Mouse (Mus musculus): ENCODE data around the gene Fggy.

Fggy gene

DNA sequence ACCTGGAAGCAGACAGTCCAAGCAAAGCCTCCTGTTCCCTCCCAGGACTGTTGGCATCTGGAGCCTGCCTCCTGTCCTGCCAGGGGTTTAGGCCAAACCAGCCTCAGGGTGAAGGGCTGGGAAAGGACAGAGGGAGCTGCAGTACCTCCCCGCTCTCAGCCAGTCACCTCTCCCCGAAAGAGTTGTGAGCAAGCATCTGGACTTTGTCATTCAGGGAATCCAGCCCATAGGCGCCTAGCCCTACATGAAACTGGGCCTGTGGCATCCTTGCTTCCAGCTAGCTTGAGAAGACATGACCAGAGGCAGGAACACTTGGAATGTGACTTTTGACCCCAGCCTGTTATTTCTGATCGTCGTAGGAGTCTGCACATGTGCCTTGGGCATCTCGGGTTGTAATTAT lies 237.3 kb downstream of the Fggy start:
- TF ChIP-seq GATA4 (IDR thresholded peaks at IDR 0.05; ENCODE audit: insufficient replicate concordance, low read length) = no peak

DNA sequence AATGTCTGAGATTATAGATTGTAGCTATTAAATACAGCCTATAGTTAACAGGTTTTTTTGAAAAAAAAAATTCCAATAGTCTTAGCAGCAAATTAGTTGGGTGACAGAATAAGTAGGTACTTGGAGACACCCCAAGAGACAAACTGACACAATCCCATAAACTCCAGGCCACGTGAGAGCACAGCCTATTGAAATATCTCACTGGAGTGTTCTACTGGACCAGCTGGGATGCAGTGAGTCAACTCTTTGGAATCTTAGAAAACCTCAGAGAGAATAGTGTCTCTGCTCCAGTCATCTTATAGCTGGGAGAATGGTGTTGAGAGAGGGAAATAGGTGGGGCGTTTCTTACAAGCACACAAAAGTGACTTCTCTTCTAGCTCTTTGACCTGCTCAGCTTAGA lies 238.0 kb downstream of the Fggy start:
- no peak for TF ChIP-seq GATA4 (IDR thresholded peaks at IDR 0.05; ENCODE audit: insufficient replicate concordance, low read length)

DNA sequence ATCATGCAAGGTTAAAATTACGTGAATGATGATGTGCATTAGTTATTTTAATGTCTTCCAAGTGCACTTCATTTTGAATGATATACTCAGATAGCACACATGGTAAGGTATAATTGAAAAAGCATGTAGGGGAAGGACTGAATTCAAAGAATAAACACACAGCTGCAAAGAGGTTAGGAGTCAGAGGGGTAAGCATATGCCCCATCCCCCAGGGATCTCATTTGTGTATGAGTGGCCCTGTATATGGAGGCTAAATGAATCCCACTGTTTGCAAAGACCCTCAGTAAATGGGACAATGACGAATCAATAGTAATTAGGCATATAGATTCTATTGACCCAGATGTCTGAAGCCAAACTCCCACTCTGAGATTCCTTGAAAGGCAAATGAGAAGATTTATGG lies 262.3 kb downstream of the Fggy start:
- no peak for TF ChIP-seq GATA4 (IDR thresholded peaks at IDR 0.05; ENCODE audit: insufficient replicate concordance, low read length)

DNA sequence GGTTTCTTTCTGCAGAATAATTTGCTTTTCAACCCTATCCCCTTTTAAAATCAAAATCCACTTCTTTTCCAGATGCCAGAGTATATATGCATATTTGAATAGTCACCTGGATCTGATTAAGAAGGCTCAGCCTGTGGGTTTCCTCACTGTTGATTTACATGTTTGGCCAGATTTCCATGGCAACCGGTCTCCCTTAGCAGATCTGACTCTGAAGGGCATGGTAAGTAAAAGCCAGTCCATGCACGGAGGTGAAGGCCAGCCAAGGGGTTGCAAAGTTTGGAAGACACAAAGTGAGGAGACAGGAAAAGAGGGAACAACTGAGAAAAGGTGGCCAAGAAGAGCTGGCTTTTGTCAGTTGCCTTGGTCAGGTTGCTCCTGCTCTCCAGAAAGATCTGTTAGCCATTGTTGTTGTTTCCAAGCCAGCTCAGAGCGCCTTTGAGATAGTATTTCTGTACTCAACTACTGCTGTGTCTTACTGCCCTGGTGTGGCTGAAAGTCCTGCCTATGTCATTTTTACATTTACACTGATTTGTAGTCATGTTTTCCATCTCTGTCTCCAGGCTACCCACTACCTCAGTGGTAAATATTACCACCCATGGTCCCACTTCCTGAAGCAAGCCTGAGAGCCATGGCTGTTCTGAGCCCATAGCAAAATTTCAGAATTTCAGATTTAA lies 264.7 kb downstream of the Fggy start:
- no peak for TF ChIP-seq GATA4 (IDR thresholded peaks at IDR 0.05; ENCODE audit: insufficient replicate concordance, low read length)

DNA sequence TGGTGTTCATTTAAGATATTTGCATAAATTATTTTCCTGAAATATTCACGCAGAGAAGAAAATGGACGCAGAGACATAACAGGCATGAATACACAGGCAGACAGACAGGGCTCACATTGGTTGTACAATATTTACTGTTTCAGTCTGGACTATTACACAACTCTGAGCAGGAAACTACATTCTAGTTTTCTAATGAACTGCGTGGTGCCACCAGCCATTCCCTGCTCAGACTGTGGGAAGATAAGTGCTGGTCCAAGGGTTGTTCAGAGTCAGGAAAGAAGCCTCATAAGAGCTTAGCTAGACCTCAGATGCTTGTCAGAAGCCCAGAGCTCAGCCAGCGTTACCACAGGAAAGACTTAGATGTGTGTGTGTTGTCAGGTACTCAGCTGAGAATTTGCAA lies 270.9 kb downstream of the Fggy start:
- TF ChIP-seq GATA4 (IDR thresholded peaks at IDR 0.05; ENCODE audit: insufficient replicate concordance, low read length) = no peak

DNA sequence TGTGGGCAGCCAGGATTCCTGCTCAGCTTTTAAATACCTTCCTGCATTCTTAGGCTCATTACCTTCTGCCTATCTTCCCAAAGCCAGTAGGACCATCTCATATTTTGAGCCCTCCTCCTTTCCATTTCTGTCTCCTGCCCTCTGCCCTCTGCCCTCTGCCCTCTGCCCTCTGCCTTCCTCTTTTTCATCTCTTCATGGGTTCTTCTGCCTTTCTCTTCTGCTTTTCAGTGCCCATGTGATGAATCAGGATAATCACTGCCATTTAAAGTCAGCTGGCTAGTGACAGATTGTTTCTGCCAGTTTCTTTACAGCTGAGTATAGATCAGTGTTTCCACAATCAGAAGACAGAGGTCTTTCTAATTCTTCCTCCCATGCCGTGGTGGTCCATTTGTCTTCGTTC lies 273.0 kb downstream of the Fggy start:
- TF ChIP-seq GATA4 (IDR thresholded peaks at IDR 0.05; ENCODE audit: insufficient replicate concordance, low read length) = no peak

DNA sequence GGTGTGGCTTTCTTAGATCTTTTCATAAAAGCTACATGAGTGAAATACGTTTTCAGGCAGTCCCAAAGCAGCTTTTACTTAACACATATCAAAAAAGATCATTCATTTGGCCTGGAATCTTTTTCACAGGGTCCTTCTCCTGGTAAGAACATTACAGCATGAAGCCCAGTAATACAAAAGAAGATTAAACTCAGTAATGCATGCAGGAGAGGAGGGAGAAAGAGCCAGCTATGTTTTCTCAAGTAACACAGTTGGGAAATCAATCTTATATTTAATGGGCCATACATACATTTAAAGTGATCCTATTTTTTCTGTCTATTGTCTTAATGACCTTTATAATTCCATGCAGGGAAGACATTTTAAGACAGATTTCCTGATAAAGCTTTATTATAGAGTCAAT lies 282.6 kb downstream of the Fggy start:
- no peak for TF ChIP-seq GATA4 (IDR thresholded peaks at IDR 0.05; ENCODE audit: insufficient replicate concordance, low read length)

DNA sequence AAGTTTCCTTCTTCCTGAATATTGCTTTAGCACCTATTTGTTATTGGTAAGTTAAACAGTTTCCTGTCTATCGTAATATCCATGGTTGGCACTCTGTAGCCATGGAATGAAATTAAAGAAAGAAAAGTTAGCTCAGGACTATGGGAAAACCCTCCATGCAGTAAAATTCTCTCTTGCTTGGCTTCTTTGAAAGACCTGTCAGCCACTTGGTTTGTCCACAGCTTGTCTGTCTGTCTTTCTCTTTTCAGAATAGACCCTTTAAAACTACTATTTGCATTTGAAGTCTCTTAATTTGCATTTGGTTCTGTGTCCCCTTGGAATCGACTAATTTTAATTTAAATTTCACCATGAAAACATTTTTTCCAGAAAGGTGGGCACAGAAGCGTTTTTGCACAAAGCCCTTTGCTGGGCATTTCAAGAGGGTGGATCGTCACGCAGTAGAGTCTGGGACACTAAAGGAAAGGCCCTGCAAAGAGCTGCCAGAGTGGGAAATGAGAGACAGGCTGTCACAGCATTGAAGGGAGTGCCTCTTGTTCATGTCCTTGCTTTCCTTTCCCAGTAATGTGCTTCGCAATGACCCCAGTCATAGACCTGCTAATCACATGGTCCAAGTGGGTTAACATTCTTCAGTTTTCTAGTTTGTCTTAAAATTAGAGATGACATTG lies 283.2 kb downstream of the Fggy start:
- no peak for TF ChIP-seq GATA4 (IDR thresholded peaks at IDR 0.05; ENCODE audit: insufficient replicate concordance, low read length)

DNA sequence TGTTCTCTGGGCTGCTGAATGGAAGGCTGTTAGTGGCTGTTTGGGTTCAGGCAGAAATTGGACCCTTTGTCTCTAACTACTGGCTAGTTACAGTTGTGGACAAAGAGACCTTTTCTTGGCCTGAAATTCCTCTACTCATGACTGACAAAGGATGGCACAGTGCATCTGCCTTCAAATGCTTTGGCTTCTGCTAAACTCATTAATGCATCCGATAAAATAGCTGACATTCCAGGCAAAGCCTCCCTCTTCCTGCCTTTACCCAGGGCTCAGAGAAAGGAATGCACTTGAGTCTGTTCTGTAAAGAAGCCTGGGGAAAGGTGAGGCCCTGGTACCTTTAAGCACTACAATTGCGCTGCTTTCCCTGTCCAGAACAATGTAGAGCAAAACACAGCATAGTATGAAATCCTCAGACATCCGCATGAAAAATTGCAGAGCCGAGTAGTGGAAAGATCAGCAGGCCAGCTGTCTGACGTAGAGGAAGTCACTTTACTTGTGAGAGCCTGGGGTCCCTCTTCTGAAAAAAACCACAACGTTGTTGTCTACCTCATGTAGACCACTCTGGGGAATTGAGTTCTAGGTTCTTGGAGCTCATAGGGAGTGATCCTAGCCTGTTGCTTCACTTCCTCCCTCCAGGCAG lies 288.8 kb downstream of the Fggy start:
- no peak for TF ChIP-seq GATA4 (IDR thresholded peaks at IDR 0.05; ENCODE audit: insufficient replicate concordance, low read length)

DNA sequence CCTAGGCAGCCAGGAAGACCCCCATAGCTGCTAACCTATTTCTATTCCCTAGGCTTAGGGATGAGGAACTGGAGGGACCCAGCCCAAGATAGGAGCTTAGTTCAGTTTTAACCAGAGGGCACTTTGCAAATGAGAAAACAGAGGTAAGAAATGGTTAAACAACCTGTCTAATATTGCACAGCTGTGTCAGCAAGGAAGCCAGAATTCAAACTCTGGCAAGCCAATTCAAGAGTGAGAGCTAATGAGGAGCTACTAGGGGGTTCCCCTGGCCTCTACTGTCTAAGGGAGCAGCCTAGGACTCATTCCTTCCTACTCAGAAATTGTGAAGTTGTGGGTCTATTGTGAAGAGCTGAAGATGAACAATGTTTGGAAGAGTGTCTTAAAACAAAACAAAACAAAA lies 289.9 kb downstream of the Fggy start:
- TF ChIP-seq GATA4 (IDR thresholded peaks at IDR 0.05; ENCODE audit: insufficient replicate concordance, low read length) = no peak

DNA sequence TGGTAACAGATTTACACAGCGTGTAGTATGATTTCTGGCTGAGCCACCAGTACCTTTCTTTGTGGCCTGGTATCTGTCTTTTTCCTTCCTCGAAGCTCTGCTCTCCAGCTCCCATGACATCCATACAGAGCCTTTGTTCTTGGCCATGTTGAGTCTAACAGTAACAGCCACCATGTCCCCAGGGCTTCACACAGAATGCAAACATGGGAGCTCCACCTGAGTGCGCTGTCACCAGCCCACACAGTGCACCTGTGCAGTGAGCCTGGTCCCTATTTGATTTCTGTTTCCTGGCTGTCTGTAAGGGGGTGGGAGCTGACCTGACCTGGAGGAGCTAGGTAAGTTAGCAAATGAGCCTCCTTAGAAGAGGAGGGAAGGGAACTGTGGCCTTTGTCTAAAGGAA lies 290.4 kb downstream of the Fggy start:
- TF ChIP-seq GATA4 (IDR thresholded peaks at IDR 0.05; ENCODE audit: insufficient replicate concordance, low read length) = no peak

DNA sequence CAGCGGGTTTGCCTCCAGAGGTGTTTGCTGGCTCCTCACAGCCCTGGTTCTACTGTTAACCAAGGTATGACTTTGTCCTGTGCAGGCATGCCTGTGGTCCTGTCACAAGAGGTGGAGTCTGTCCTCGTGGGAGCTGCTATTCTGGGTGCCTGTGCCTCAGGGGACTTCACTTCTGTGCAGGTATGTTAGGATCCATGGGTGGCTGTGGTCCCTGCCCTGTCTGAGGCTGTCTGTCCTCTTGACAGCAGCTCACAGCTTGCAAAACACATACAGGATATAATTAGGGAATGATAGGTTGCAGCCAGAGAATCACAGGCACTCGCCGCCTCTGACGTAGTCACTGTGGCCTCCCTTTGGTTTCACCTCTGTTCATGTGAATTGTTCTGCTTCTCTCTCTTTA lies 292.2 kb downstream of the Fggy start:
- TF ChIP-seq GATA4 (IDR thresholded peaks at IDR 0.05; ENCODE audit: insufficient replicate concordance, low read length) = no peak

DNA sequence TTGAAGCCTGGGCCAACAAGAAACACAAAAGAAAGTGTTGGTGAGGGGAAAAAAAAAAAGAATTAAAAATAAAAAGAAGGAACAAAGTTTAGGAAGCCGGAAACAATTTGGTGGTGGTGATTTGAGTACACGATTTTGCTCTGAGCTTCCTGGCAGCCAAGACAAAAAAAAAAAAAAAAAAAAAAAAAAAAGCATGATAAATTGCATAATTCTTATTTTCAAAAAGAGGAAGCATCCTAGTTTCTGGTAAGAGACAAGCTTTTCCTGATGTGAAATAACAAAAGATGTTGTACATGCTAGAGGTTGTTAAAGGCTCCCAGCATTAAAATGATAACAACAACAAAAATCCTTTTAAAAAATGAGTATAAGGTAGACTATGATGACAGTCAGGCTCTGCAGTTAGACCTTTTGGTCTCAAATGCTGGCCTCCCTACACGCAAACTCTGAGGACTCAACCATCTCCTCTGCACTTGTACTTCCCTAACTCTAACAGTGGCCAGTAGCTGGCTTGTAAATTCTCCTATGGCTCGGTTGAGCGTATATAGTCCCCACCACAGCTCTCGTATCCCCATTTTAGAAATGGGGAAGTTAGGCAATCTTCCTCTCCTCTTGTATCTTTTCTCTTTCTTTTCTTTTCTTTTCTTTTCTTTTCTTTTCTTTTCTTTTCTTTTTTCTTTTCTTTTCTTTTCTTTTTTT lies 292.9 kb downstream of the Fggy start:
- no peak for TF ChIP-seq GATA4 (IDR thresholded peaks at IDR 0.05; ENCODE audit: insufficient replicate concordance, low read length)

DNA sequence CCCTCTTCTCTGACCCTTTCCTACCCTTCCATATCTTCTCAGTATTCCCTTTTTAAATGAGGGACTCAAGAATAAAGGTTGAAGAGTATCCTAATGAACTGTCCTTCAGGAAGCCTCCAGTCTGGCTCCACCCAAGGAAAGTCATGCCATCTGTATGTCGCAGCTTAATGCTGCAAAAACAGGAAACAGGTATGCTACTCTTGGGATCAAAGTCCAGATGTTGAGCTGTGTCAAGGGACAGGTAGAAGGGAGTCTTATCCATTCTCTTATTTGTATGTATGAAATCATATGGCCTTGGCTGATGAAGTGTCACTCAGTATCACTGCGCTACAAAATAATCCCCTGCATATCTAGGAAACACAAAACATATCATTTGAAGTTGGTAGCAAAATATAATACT lies 294.9 kb downstream of the Fggy start:
- no peak for TF ChIP-seq GATA4 (IDR thresholded peaks at IDR 0.05; ENCODE audit: insufficient replicate concordance, low read length)

DNA sequence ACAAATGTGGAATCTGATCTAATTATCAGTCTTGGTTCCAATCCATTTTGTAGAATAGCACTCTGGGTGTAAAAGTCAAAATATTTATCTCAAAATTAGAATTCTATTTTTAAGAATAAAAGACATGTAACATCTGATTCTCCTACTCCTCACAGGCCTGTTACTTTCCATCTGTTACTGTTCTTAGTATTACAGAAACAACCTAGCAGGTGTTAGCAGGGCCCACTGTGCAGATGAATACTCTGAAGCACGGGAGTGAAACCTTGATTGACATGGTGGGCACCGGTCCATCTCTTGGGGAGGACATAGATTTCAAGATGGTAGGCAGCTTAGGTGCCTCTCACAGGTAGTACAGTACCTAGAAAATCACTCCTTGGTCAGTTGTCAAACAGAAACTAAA lies 298.7 kb downstream of the Fggy start:
- no peak for TF ChIP-seq GATA4 (IDR thresholded peaks at IDR 0.05; ENCODE audit: insufficient replicate concordance, low read length)

DNA sequence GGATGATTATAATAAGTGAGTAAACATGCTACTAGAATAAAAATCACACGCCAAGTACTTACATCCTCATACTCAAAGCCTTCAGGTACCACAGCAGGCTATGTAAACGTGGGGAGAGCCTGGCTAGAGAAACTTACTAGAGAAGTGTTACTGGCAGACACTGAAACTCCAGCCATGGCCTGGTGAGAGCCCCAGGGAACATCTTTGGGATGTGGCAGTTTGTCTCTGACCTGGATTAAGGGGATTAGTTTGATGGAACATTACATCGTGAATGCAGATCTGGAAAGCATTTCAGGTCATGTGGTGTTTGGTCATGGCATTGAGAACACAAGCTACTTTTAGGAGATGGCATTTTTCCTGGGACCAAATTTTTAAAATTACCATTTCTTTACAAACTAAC lies 303.3 kb downstream of the Fggy start:
- no peak for TF ChIP-seq GATA4 (IDR thresholded peaks at IDR 0.05; ENCODE audit: insufficient replicate concordance, low read length)

Data from liver, adult (tissue).